Mouse (Mus musculus) megakaryocyte progenitor cell, adult 5-6 weeks (primary cell): ENCODE data around the gene Klhl36. TPM values are rescaled to one million over a fixed set of nuclear protein-coding genes. Genes with fewer than 3 reads are reported as not detected.
A peak's percentile ranks its signal among the peaks of the same experiment; 100 is the strongest.

Experiments used
- ATAC-seq: replicated peaks from 2 replicates; pipeline ENCODE4 v1.8.0; 2016; ENCODE audit warnings: mild to moderate bottlenecking, moderate TSS enrichment, inconsistent platforms; ENCODE audit not compliant: poor library complexity
- total RNA-seq, 2 experiments: library from RNA; stranded (forward) in 1 of 2; stranded (reverse) in 1 of 2; fragments of 157-497, 149-512 nt in 1 of 2; fragments of 200-1000 nt in 1 of 2; gene quantifications; 2 replicates each; pipeline versions ENCODE4 v1.2.3 to v1.2.4; 2015 to 2017

The Klhl36 gene
- total RNA-seq, 2 experiments from 2014 or later = 1.2 to 3.3 TPM

DNA sequence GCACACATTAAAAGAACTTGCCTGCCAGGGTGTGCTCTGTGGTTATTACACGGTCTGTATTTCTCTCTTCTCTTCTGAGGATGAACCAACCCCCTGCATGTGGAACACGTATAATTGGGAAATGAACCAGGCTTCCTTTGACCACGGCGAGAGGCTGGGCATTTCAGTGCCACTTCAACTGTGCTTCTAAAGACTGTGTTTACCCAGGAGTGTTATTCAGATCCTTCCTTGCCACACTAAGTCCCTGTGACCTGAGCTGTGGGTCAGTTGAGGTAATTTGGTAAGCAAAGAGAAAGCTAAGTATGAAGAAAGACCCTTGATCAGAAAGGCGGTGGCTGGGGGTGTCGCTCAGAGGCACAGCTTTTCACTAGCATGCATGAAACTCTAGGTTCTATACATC is 19.2 kb downstream of the Klhl36 start:
- ATAC-seq = no peak

DNA sequence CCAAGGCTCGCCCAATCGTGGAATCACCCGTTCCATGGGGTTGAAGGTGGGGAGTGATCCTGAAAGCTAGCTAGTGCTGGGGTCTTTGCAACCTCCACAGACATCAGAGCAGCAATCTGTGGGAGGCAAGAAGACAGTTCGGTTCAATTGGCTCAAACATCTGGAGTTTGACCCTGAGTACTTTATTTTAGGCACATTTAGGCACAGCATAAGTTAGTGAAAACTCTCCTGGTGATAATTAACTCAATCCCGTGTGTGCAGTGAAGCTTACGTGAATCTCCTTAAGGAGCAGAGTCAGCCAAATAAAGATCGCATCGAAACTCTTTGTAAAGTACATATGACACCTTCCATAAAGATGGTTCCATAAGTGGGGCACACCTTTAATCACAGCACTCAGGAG is 19.9 kb downstream of the Klhl36 start:
- ATAC-seq = no peak

DNA sequence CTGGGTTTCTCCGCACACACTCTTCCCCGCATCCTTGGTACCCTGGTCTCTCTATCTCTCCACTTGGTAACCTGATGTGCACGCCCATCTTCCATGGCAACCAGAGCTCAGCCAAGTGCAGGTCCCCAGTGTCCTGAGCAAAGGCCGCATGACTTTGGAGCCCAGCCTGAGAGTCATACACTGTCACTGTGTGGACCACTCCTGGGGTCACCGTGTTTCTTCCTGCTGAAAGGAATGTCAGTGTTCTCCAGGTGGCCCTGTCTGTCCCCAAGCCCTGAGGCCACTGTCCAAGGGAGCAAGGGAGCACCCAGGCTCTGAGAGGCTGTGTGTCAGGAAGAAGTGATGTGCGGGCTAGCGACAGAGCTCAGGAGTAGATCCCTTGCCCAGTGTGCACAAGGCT is 21.2 kb downstream of the Klhl36 start:
- ATAC-seq = no peak

DNA sequence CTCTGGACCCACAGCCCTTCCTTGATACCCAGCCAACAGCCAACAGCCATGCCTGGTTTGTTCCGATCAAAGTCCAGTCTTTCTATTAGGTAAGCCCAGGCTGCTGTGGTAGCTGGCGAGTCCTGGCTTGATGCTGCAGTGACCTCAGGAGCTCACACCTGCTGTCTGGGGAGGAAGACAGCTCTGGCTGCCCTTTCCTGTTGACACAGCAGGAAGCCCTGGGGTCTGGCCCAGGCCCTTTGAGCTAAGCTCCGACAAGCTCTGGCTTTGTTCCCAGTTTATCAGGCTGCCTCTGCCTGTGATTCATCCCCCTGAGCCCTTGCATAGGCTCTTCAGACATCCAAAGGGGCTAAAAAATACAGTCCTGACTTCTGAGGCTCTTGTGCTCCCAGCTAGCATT is 23.5 kb downstream of the Klhl36 start:
- ATAC-seq = no peak

DNA sequence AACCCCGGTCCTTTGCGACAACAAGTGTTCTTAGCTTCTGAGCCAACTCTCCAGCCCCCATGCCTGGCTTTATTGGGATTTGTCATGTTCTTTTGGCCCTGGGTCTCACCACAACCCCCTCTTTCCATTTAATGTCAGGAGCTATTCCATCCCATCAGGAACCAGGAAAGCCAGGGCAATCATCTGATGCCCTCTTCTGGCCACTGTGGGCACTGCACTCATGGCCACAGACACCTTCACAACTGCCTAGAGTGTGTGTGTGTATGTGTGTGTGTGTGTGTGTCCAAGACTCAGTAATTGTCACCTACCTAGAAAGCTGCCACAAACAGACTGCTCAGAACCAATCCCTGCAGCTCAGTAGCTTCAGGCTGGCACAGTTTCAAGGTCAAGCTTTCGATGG is 25.1 kb downstream of the Klhl36 start:
- peak; percentile 86 for ATAC-seq

DNA sequence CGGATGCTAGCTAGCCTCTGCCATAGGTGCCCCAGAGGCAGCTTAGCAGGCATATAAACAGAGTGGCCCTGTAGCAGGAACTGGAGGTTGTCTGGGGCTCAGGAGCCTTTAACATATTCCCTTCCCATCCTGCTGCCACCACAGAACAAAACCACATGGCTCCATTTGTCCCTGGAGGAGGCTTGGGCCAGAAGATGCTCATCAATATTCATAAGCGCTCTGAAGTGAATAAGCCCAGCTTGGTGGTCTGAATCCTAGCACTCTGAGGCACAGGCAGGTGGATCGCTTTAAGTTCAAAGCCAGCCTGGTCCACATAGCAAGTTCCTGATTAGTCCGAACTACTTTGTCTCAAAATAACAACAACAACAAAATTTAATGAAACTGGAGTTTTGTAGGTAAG is 25.9 kb downstream of the Klhl36 start:
- ATAC-seq = no peak

DNA sequence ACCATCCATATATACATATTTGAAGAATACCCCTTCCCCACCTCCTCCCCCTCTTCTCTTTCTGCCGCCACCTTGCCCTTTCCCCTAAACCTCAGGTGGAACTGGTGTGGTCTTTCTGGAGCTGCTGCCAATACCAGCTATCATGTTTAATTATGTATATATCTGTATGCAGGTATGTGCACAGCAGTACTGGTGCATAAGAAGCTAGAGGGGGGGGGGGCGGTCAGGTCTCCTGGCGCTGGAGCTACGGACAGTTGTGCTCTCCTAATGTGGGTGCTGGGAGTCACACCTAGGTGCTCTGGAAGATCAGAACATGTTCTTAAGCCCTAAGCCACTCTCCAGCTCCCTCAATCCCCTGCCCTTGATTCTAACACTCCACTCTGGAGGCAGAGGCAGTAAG is 35.0 kb downstream of the Klhl36 start:
- ATAC-seq = no peak

DNA sequence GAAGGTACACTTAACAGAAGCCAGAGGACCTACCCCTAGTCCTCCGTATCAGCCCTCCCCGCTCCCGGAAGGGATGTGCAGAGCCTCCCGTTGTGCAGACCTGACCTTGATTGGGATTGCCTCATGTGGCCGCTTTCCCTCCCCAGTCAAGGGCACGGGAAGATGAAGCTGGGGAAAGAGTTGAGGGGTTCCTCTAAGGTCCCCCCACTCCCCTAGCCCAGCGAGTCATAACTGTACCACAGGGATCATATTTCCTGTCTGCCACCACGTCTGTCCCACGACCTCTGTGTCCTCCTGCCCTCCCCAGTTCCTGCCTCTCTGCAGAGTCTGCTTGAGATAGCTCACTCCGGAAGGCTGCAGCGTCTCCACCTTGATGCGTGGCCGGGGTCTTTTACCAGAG is 35.9 kb downstream of the Klhl36 start:
- peak; percentile 55 for ATAC-seq

DNA sequence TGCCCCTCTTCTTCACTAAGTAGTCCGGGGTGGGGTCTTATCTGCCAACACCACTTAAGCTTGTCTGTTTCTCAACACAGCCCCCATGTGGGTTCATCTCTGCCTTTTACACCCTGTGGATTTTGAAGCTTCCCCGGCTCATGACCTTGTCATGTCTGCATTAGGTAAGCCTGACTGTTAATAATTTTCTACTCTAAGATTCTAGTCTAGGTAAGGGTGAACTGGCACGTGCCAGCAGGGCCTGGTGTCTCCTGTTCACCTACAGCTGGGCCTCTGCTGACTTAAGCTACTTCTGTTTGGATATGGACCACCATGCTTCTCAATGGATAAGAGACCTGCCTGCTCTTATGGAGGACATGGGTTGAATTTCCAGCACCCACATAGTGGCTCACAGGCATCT is 39.3 kb downstream of the Klhl36 start:
- ATAC-seq = no peak

DNA sequence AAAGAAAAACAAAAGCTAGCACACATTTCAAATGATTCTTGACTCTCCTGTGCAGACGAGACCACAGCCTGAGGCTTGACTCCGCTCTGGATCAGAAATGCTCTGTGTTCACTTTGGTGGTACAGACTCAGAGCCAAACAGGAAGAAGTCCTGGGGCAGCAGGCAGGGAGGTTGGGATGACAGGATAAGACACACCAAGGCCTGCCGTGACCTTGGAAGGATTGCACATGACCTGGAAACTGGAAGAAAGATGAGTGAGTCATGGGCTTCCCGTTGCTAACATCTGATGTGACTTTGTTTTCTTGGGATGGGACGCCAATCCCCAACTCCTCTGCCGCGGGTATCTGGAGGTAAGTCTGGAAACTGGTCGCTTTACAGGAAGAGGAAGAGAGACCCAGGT is 39.9 kb downstream of the Klhl36 start:
- no peak for ATAC-seq

DNA sequence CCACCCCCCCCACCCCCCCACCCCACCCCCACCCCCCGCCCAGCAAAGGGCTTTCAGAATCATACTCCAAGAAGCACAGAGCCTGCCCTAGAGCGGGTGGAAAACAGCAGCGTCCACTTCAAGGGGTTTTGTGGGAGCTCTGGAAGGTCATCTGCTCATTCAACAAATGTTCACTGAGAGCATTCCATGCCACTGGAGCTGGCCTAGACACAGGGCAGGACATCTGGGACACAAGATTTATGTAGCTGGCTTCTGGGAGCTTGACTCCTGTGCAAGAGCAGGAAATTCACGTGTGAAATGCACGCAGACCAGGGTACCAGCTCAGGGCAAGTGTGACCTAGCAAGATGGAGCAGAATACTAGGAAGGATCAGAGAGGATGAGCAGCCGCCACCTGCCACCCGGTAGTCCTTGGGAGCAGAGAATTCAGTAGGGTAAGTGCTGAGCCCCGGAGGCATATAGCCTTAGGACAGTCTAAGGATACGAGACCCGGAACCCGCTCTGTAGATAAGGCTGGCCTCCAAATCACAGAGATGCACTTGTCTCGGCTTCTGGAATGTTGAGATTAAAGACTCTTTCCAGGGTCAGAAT is 42.4 kb downstream of the Klhl36 start:
- no peak for ATAC-seq

DNA sequence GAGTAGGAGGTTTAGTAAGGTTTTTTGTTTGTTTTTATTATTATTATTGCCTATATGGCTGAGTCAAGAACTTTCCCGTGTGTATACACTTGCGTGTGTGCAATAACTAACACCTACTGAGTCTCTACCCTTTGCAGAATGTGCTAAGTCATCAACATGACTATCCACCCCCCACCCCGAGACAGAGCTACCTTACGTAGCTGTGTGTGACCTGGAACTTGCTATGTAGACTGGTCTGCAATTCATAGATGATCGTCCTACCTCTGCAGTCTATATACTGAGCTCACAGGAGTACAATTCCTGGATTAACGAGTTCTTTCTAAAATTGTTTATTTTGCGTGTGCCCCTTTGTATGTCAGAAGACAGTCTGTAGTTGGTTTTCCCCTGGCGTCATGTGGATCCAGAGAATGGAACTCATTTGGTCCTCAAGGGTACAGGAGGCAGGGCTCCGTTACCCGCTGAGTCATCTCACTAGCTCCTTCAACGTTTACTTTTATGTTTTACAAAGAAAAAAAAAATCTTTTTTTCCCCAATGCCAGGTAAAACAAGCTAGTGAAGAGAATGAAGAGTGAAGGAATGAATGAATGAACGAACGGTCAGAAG is 48.0 kb downstream of the Klhl36 start, which contains the start of gene Usp10:
Usp10 (plus strand) TSS at position 417 of the 603 bp plus-strand sequence.
- ATAC-seq = peak; percentile 21; the same call in 1 of the 2 replicates

DNA sequence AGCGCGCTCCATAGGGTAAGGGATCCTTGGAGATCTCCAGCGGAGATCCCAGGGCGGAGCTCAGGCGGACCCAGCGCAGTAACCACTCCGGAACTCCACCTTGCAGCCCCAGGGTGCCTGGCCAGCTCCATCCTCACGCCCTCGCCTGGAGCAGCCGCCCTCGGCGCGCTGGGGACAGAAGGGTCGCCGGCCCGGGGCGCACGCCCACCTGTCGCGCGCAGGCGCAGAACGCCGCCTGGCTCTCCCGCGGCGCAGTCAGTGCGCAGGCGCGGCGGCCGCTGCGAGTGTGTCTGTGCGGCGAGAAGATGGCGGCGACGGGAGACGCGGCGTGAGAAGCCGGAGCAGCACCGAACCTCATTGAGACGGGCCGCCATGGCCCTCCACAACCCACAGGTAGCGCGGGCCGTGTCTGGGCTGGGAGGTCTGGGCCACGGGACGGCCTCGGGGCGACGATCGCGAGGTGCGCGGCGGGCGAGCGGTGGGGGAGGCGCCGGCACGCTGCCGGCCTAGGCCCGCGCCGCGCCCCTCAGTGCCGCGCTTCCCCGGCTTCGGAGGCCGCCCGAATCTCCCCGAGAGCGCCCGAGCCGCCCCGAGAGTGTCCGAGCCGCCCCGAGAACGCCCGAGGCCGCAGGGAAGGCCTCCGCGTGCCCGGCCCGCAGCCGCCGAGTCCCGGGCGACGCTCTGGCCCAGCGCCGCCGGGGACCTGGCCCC is 48.6 kb downstream of the Klhl36 start, which contains the start of gene Gm20388:
Gm20388 (plus strand) TSS at position 295 of the 711 bp plus-strand sequence.
- peak; percentile 79 for ATAC-seq

DNA sequence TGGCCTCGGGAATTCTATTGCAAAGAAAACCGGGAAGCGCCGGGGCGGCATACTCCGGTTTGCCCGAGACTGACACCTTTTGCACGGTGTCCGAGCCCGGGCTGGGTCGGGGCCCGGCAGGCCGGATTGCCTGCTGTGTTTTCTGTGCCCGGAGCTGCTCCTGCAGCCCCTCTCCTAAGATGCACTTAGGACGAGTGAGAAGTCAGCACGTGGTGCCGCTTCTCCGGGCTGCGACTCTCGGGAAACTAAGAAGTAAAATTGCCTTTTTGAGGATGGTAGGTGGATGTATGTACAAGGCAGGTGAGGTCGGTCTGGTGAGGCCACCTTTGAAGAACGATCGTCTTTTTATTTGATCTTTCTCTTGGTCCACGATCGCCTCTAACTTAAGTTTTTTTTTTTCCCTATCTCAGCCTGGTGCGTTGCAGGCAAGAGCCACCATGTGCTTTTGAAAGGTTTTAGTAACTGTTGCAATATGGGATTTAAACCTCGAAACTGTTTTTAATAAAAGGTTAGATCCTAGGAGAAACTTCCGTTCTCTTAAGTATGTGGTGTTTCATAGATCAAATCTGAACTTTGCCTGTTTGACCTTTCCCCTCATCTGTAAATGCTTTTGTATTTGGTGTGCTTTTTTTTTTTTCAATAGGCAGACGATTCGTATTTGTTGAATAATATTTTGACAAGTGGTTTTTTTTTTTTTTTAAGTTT is 49.3 kb downstream of the Klhl36 start:
- ATAC-seq = no peak

DNA sequence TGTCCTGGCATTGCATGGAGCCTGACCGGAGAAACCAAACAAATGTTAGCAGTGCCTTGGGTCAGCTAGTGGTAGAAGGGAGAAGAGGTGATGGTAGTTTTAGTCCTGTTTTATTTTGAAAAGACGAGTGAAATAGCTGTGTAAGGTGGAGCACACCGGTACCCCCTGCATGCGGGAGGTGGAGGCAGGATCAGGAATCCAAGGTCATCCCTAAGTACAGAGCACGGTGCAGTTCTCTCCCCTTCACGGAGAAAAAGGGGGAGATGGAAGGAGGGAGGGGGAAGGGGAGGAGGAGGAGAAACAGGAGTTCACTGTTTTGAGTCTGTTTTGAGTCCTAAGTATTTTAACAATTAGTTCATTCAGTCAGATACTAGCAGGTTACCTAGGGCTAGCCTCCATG is 50.6 kb downstream of the Klhl36 start:
- ATAC-seq = no peak

DNA sequence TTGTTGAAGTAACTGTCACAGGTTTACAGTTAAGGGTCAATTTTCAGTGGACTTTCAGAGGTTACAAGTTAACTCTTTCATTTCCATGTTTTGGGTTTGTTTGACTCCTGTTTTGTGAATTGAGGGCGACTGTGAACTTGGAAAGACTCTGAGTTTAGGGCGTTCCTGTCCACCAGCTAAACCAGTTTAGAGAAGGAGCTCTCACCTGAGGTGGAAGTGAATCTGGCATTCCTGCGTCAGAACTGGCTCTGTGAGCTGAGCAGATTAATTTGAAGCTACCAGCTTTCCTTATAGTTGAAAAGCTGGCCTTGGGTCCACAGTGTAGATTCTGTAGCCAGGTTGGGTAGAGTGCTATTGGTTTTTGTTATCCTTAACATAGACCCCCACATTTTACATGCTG is 51.1 kb downstream of the Klhl36 start:
- no peak for ATAC-seq

DNA sequence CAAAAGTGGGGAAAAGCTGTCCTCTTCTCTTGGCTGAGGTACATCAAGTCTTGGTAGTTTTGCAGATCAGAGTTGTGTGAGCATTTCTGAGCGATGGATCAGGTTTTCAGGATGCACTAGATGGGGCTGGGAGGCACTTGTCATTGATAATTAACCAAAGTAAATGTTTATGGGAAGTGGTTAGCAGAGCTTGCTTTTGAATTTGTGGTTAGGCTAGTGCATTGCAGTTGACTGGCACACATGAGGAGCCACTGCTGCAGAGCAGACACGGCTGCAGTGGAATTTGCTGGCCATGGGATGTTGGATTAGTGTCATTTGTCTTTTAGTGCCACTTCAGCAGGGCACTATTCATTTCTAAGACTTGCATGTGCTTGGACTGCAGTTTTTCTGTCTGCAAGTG is 52.1 kb downstream of the Klhl36 start:
- ATAC-seq = 0 out of 2 replicates have a peak, but pooled peaks have one; percentile 9

DNA sequence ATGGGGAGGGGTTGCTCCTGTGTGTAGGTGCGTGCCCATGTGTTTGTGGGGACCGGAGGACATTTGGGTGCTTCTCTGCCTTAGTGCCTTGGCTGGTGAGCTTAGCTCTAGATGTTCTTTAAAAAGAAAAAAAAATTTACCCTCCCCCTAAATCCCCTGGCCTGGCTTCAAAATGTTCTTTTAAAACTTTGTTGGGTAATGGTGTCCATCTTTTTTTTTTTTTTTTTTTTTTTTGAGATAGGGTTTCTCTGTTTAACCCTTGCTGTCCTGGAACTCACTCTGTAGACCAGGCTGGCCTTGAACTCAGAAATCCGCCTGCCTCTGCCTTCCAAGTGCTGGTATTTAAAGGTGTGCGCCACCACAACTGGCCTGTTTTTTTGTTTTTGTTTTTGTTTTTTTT is 53.2 kb downstream of the Klhl36 start:
- ATAC-seq = no peak

DNA sequence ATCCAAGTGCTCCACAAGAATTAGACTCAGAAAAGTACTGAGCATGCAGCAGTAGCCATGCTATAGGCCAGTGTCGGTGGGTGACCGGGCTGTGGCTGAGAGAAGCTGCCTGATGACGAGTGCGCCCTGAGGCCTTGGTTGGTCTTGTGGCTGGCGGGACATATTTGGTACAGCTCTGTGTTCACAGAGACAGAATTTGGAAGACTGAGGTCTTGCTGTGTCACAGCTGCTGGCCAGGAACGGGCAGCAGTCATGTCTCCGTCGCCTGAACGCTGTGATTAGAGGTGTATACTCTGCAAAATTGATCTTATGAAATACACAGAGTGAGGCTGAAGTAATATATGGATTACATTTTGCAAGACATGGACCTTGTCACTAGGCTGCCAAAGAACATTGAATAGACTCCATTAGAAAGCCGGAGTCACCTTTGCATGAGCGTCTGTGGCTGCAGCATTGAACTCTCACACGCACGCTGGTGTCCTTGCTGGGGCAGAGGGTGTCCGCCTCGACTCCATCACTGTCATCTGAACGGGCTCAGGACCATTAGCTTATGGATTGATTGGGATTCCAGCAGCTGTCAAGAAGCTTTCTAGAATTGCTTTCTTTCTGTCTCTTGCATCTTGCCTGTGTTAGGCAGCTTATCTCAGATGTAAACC is 54.3 kb downstream of the Klhl36 start:
- ATAC-seq = no peak

DNA sequence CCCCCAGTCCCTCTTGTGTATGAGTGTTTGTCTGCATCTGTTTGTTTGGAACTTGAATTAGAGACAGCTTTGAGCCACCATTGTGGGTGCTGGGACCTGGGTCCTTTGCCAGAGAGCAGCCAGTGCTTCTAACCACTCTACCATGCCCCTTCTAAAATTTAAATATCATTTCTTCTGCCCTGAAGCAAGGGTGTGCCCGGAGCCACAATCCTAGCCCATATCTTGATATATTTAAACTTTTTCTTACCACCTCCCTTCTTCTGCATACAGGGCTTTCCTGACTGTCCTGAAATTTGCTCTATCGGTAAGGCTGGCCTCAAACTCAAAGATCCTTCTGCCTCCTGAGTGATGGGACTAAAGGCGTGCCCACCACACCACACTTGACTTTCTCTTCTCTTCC is 55.3 kb downstream of the Klhl36 start:
- ATAC-seq = no peak

DNA sequence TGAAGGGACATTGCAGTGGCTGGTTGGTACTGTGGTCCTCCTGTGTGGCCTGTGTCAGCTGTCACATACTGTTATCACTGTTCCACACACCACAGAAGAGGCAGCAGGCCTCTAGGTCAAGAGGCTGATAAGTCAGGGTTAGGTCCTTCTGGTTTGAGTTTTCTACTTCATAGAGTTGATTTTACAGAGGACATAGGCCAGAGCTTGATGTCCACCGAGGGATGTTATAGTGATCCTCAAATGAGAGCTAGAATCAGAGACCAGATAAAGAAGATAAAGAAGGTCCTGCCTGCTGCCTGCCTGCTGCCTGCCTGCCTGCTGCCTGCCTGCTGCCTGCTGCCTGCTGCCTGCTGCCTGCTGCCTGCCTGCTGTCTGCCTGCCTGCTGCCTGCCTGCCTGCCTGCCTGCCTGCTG is 56.1 kb downstream of the Klhl36 start:
- peak; percentile 76 for ATAC-seq
